Mouse (Mus musculus) hindbrain, embryonic 16.5 days (tissue): ENCODE data around the gene Unc119. TPM values are rescaled to one million over a fixed set of nuclear protein-coding genes. Genes with fewer than 3 reads are reported as not detected.

Experiments
- ATAC-seq: fragments of 200-750 bp; cut with Nextera tagmentation; 2 replicates; pipeline ENCODE4 v1.8.0; 2017; ENCODE audit warnings: moderate TSS enrichment, moderate library complexity
- H3K27ac ChIP-seq: fragments of 300-500 bp; sonication (generic); 2 replicates; pipeline ENCODE4 v1.5.1; 2014; ENCODE audit warnings: low read depth, mild to moderate bottlenecking, control low read depth, low read length, moderate library complexity
- H3K27me3 ChIP-seq: fragments of 300-500 bp; sonication (generic); replicated peaks from 2 replicates; pipeline ENCODE4 v1.6.1; 2014; ENCODE audit warnings: low read length; ENCODE audit not compliant: control insufficient read depth, insufficient read depth
- H3K36me3 ChIP-seq: fragments of 300-500 bp; sonication (generic); 2 replicates; pipeline ENCODE4 v1.6.1; 2014; ENCODE audit warnings: mild to moderate bottlenecking, low read length, moderate library complexity, mixed read lengths; ENCODE audit not compliant: control insufficient read depth, insufficient read depth
- H3K4me1 ChIP-seq: fragments of 300-500 bp; sonication (generic); 2 replicates; pipeline ENCODE4 v1.6.1; 2014; ENCODE audit warnings: low read depth, low read length; ENCODE audit not compliant: control insufficient read depth, insufficient read depth
- H3K4me2 ChIP-seq: fragments of 300-500 bp; sonication (generic); 2 replicates; pipeline ENCODE4 v1.6.1; 2014; ENCODE audit warnings: mild to moderate bottlenecking, low read length, control low read depth, moderate library complexity
- H3K4me3 ChIP-seq: fragments of 300-500 bp; sonication (generic); 2 replicates; pipeline ENCODE4 v1.5.1; 2014; ENCODE audit warnings: mild to moderate bottlenecking, low read length, control low read depth, moderate library complexity
- H3K9ac ChIP-seq: fragments of 300-500 bp; sonication (generic); 2 replicates; pipeline ENCODE4 v1.6.1; 2014; ENCODE audit warnings: low read depth, mild to moderate bottlenecking, control low read depth, low read length, moderate library complexity
- H3K9me3 ChIP-seq: fragments of 300-500 bp; sonication (generic); 2 replicates; pipeline ENCODE4 v1.6.1; 2014; ENCODE audit warnings: mild to moderate bottlenecking, low read length, moderate library complexity; ENCODE audit not compliant: control insufficient read depth
- WGBS: fragments of 180-500 bp; shearing (Covaris S2); extraction: QIAGEN DNeasy Blood & Tissue Kit; methylation state at CpG from one replicate; pipeline ENCODE4 v1.1.7; 2014; 5-methylcytosine and 5-hydroxymethylcytosine counted together
- polyA plus RNA-seq: library from polyadenylated mRNA; unstranded; fragments of >200 nt; fragmentation: Nextera tagmentation; extraction: Ambion mirVana; gene quantifications from 2 replicates; pipeline ENCODE4 v1.2.1, GENCODE M21; 2015

Unc119 gene
- polyA plus RNA-seq, 1 experiment from 2014 or later, result 91.1 TPM

- no peak overlapping the region for H3K27ac ChIP-seq
- no peaks in the 10 kb centered on the region for H3K27me3 ChIP-seq
- no peaks in the 10 kb centered on the region for H3K9me3 ChIP-seq
- H3K4me2 ChIP-seq, result no peak overlapping the region
- no peak overlapping the region for H3K9ac ChIP-seq
- no peaks in the 10 kb centered on the region for H3K4me1 ChIP-seq
- H3K4me3 ChIP-seq, result no peak overlapping the region
- H3K36me3 ChIP-seq, result no peaks in the 10 kb centered on the region
- 45% methylated on average over 12 of the region's 12 CpGs for WGBS
- ATAC-seq, result no peak
These were observed 34.4 kb downstream of the Unc119 start for GRCm38 (mm10) chr11:78377549-78378159.

GRCm38 (mm10) chr11:78380351-78380750, 37.1 kb downstream of the Unc119 start:
- Histone ChIP-seq H3K36me3 (no peaks in the 10 kb centered on the region), H3K4me1 (no peaks in the 10 kb centered on the region), H3K4me3 (no peak overlapping the region), H3K27ac (no peak overlapping the region), H3K4me2 (no peak overlapping the region), H3K9me3 (no peaks in the 10 kb centered on the region), H3K27me3 (no peaks in the 10 kb centered on the region), H3K9ac (no peak overlapping the region)
- no peak for ATAC-seq
- 73% methylated on average over 4 of the region's 4 CpGs for WGBS

- Histone ChIP-seq H3K4me1 (no peaks in the 10 kb centered on the region), H3K9me3 (no peaks in the 10 kb centered on the region), H3K9ac (no peak overlapping the region), H3K4me3 (no peak overlapping the region), H3K36me3 (no peaks in the 10 kb centered on the region), H3K27me3 (no peaks in the 10 kb centered on the region), H3K27ac (no peak overlapping the region), H3K4me2 (no peak overlapping the region)
- WGBS, result 77% methylated on average over 3 of the region's 3 CpGs
- no peak for ATAC-seq
These were observed 37.7 kb downstream of the Unc119 start for GRCm38 (mm10) chr11:78380996-78381395.

- H3K9me3 ChIP-seq, result no peaks in the 10 kb centered on the region
- H3K9ac ChIP-seq, result no peak overlapping the region
- H3K4me3 ChIP-seq, result no peak overlapping the region
- no peak overlapping the region for H3K4me2 ChIP-seq
- H3K36me3 ChIP-seq, result no peaks in the 10 kb centered on the region
- H3K4me1 ChIP-seq, result no peaks in the 10 kb centered on the region
- no peak for ATAC-seq
- no peak overlapping the region for H3K27ac ChIP-seq
- 80% methylated on average over 7 of the region's 7 CpGs for WGBS
- no peaks in the 10 kb centered on the region for H3K27me3 ChIP-seq
These were observed 39.0 kb downstream of the Unc119 start for GRCm38 (mm10) chr11:78382286-78382685.

- Histone ChIP-seq H3K4me2 (no peak overlapping the region), H3K9ac (no peak overlapping the region), H3K27me3 (no peaks in the 10 kb centered on the region), H3K36me3 (no peaks in the 10 kb centered on the region), H3K4me1 (no peaks in the 10 kb centered on the region), H3K27ac (no peak overlapping the region), H3K4me3 (no peak overlapping the region), H3K9me3 (no peaks in the 10 kb centered on the region)
- ATAC-seq, result no peak
- WGBS, result 27% methylated on average over 5 of the region's 5 CpGs
These were observed 39.4 kb downstream of the Unc119 start for GRCm38 (mm10) chr11:78382701-78383100.

GRCm38 (mm10) chr11:78385776-78386175, 42.5 kb downstream of the Unc119 start:
- Histone ChIP-seq H3K27me3 (no peaks in the 10 kb centered on the region), H3K4me3 (no peak overlapping the region), H3K27ac (no peak overlapping the region), H3K9ac (no peak overlapping the region), H3K4me1 (no peaks in the 10 kb centered on the region), H3K9me3 (no peaks in the 10 kb centered on the region), H3K4me2 (no peak overlapping the region), H3K36me3 (no peaks in the 10 kb centered on the region)
- 88% methylated on average over 10 of the region's 10 CpGs for WGBS
- ATAC-seq, result no peak

- Histone ChIP-seq H3K4me3 (no peak within 1 kb of the TSS), H3K27ac (no peak within 1 kb of the TSS), H3K4me2 (no peak within 1 kb of the TSS), H3K36me3 (no peaks in the 10 kb centered on the region), H3K9ac (no peak within 1 kb of the TSS), H3K9me3 (no peaks in the 10 kb centered on the region), H3K27me3 (no peaks in the 10 kb centered on the region), H3K4me1 (no peaks in the 10 kb centered on the region)
- 87% methylated on average over 14 of the region's 14 CpGs for WGBS
- ATAC-seq, result no peak
These were observed 43.3 kb downstream of the Unc119 start, which contains the start of gene Foxn1 for GRCm38 (mm10) chr11:78386508-78387043. Foxn1 (minus strand) TSS chr11:78386558.

GRCm38 (mm10) chr11:78392728-78393127, 49.4 kb downstream of the Unc119 start:
- no peak overlapping the region for H3K4me3 ChIP-seq
- no peak overlapping the region for H3K4me2 ChIP-seq
- peaks cover 4% of the 10 kb centered on the region for H3K4me1 ChIP-seq
- 88% methylated on average over 3 of the region's 3 CpGs for WGBS
- H3K27me3 ChIP-seq, result no peaks in the 10 kb centered on the region
- no peak overlapping the region for H3K27ac ChIP-seq
- ATAC-seq, result no peak
- no peak overlapping the region for H3K9ac ChIP-seq
- H3K36me3 ChIP-seq, result no peaks in the 10 kb centered on the region
- H3K9me3 ChIP-seq, result no peaks in the 10 kb centered on the region

GRCm38 (mm10) chr11:78396950-78397349, 53.7 kb downstream of the Unc119 start:
- 32% methylated on average over 11 of the region's 11 CpGs for WGBS
- Histone ChIP-seq H3K27me3 (no peaks in the 10 kb centered on the region), H3K4me3 (no peak overlapping the region; the same call in 1 of the 2 replicates), H3K9ac (no peak overlapping the region; the same call in 1 of the 2 replicates), H3K27ac (no peak overlapping the region), H3K9me3 (no peaks in the 10 kb centered on the region), H3K4me2 (peak overlapping the region; percentile 47), H3K4me1 (peaks cover 4% of the 10 kb centered on the region), H3K36me3 (no peaks in the 10 kb centered on the region)
- no peak for ATAC-seq
